Mouse (Mus musculus): ENCODE data around the gene Polr1e. TPM values are rescaled to one million over a fixed set of nuclear protein-coding genes. Genes with fewer than 3 reads are reported as not detected.

The Polr1e gene
- polyA plus RNA-seq, 1 experiment from 2014 or later, result 13.7 TPM

GRCm38 (mm10) chr4:44993847-44994246 lies 24.5 kb upstream of the Polr1e start:
- Histone ChIP-seq H3K4me1 (replicated peaks; ENCODE audit: control insufficient read depth, insufficient read depth, low read length) (no peaks in the 10 kb centered on the region), H3K4me3 (ENCODE audit: low read depth, low read length) (no peak overlapping the region), H3K9me3 (ENCODE audit: control insufficient read depth) (no peaks in the 10 kb centered on the region), H3K4me2 (replicated peaks; ENCODE audit: low read depth) (no peak overlapping the region), H3K27ac (ENCODE audit: low read depth, low read length) (no peak overlapping the region), H3K9ac (ENCODE audit: low read depth, low read length) (no peak overlapping the region), H3K36me3 (ENCODE audit: control insufficient read depth, insufficient read depth) (peaks cover 37% of the 10 kb centered on the region; the same call in 1 of the 2 replicates), H3K27me3 (replicated peaks; ENCODE audit: control insufficient read depth, insufficient read depth, low read length) (no peaks in the 10 kb centered on the region)
- no peak for TF ChIP-seq CTCF (IDR thresholded peaks at IDR 0.05; ENCODE audit: low read depth)
- ATAC-seq, result no peak
- WGBS, result 79% methylated on average over 9 of the region's 9 CpGs

- H3K27ac ChIP-seq (ENCODE audit: low read depth, low read length), result no peak overlapping the region
- no peaks in the 10 kb centered on the region for H3K4me1 ChIP-seq (replicated peaks; ENCODE audit: control insufficient read depth, insufficient read depth, low read length)
- no peaks in the 10 kb centered on the region for H3K27me3 ChIP-seq (replicated peaks; ENCODE audit: control insufficient read depth, insufficient read depth, low read length)
- WGBS, result 75% methylated on average over 18 of the region's 18 CpGs
- H3K4me3 ChIP-seq (ENCODE audit: low read depth, low read length), result no peak overlapping the region
- no peaks in the 10 kb centered on the region for H3K9me3 ChIP-seq (ENCODE audit: control insufficient read depth)
- TF ChIP-seq CTCF (IDR thresholded peaks at IDR 0.05; ENCODE audit: low read depth), result no peak
- H3K9ac ChIP-seq (ENCODE audit: low read depth, low read length), result no peak overlapping the region
- peaks cover 33% of the 10 kb centered on the region; the same call in 1 of the 2 replicates for H3K36me3 ChIP-seq (ENCODE audit: control insufficient read depth, insufficient read depth)
- no peak overlapping the region for H3K4me2 ChIP-seq (replicated peaks; ENCODE audit: low read depth)
- no peak for ATAC-seq
Measured at GRCm38 (mm10) chr4:44994776-44995175, 23.6 kb upstream of the Polr1e start.

GRCm38 (mm10) chr4:44998071-44998470 lies 20.3 kb upstream of the Polr1e start:
- TF ChIP-seq CTCF (IDR thresholded peaks at IDR 0.05; ENCODE audit: low read depth), result no peak
- H3K9ac ChIP-seq (ENCODE audit: low read depth, low read length), result no peak overlapping the region
- H3K4me2 ChIP-seq (replicated peaks; ENCODE audit: low read depth), result no peak overlapping the region
- no peak overlapping the region for H3K27ac ChIP-seq (ENCODE audit: low read depth, low read length)
- ATAC-seq, result no peak
- H3K9me3 ChIP-seq (ENCODE audit: control insufficient read depth), result no peaks in the 10 kb centered on the region
- H3K36me3 ChIP-seq (ENCODE audit: control insufficient read depth, insufficient read depth), result peaks cover 13% of the 10 kb centered on the region; the same call in 1 of the 2 replicates
- WGBS, result 83% methylated on average over 3 of the region's 3 CpGs
- H3K4me1 ChIP-seq (replicated peaks; ENCODE audit: control insufficient read depth, insufficient read depth, low read length), result no peaks in the 10 kb centered on the region
- H3K4me3 ChIP-seq (ENCODE audit: low read depth, low read length), result no peak overlapping the region
- H3K27me3 ChIP-seq (replicated peaks; ENCODE audit: control insufficient read depth, insufficient read depth, low read length), result no peaks in the 10 kb centered on the region

- Histone ChIP-seq H3K4me2 (replicated peaks; ENCODE audit: low read depth) (no peak overlapping the region), H3K27me3 (replicated peaks; ENCODE audit: control insufficient read depth, insufficient read depth, low read length) (no peaks in the 10 kb centered on the region), H3K4me3 (ENCODE audit: low read depth, low read length) (no peak overlapping the region), H3K9me3 (ENCODE audit: control insufficient read depth) (no peaks in the 10 kb centered on the region), H3K9ac (ENCODE audit: low read depth, low read length) (no peak overlapping the region), H3K4me1 (replicated peaks; ENCODE audit: control insufficient read depth, insufficient read depth, low read length) (no peaks in the 10 kb centered on the region), H3K27ac (ENCODE audit: low read depth, low read length) (no peak overlapping the region), H3K36me3 (ENCODE audit: control insufficient read depth, insufficient read depth) (no peaks in the 10 kb centered on the region)
- 92% methylated on average over 6 of the region's 6 CpGs for WGBS
- no peak for ATAC-seq
- TF ChIP-seq CTCF (IDR thresholded peaks at IDR 0.05; ENCODE audit: low read depth), result no peak
Measured at GRCm38 (mm10) chr4:45000001-45000400, 18.4 kb upstream of the Polr1e start.

- peak overlapping the region; percentile 73; the same call in 1 of the 2 replicates for H3K27ac ChIP-seq (ENCODE audit: low read depth, low read length)
- H3K36me3 ChIP-seq (ENCODE audit: control insufficient read depth, insufficient read depth), result no peaks in the 10 kb centered on the region
- WGBS, result 47% methylated on average over 3 of the region's 3 CpGs
- H3K4me2 ChIP-seq (replicated peaks; ENCODE audit: low read depth), result no peak overlapping the region
- no peak for TF ChIP-seq CTCF (IDR thresholded peaks at IDR 0.05; ENCODE audit: low read depth)
- no peaks in the 10 kb centered on the region for H3K27me3 ChIP-seq (replicated peaks; ENCODE audit: control insufficient read depth, insufficient read depth, low read length)
- H3K9ac ChIP-seq (ENCODE audit: low read depth, low read length), result no peak overlapping the region
- H3K4me3 ChIP-seq (ENCODE audit: low read depth, low read length), result no peak overlapping the region
- ATAC-seq, result peak; percentile 84
- H3K4me1 ChIP-seq (replicated peaks; ENCODE audit: control insufficient read depth, insufficient read depth, low read length), result 0 out of 2 replicates have a peak, but pooled peaks cover 5% of the 10 kb centered on the region
- no peaks in the 10 kb centered on the region for H3K9me3 ChIP-seq (ENCODE audit: control insufficient read depth)
Measured at GRCm38 (mm10) chr4:45005452-45005851, 12.9 kb upstream of the Polr1e start.

- Histone ChIP-seq H3K4me2 (replicated peaks; ENCODE audit: low read depth) (peak overlapping the region; percentile 80), H3K27ac (ENCODE audit: low read depth, low read length) (peak overlapping the region; percentile 17; the same call in 1 of the 2 replicates), H3K27me3 (replicated peaks; ENCODE audit: control insufficient read depth, insufficient read depth, low read length) (no peaks in the 10 kb centered on the region), H3K9ac (ENCODE audit: low read depth, low read length) (peak overlapping the region; percentile 65), H3K4me1 (replicated peaks; ENCODE audit: control insufficient read depth, insufficient read depth, low read length) (0 out of 2 replicates have a peak, but pooled peaks cover 5% of the 10 kb centered on the region), H3K9me3 (ENCODE audit: control insufficient read depth) (no peaks in the 10 kb centered on the region), H3K4me3 (ENCODE audit: low read depth, low read length) (peak overlapping the region; percentile 87), H3K36me3 (ENCODE audit: control insufficient read depth, insufficient read depth) (no peaks in the 10 kb centered on the region)
- no peak for ATAC-seq
- no peak for TF ChIP-seq CTCF (IDR thresholded peaks at IDR 0.05; ENCODE audit: low read depth)
- 5% methylated on average over 11 of the region's 11 CpGs for WGBS
Measured at GRCm38 (mm10) chr4:45010806-45011415, 7.5 kb upstream of the Polr1e start.

All from intestine, postnatal 0 days (tissue).